Mouse (Mus musculus) C2C12 (cell line): ENCODE results near the gene Spen. TPM values are rescaled to one million over a fixed set of nuclear protein-coding genes. Genes with fewer than 3 reads are reported as not detected.
"Not testable (repeated sequence)": the region's sequence is repeated elsewhere in the genome, so short reads cannot be mapped to it uniquely, and the experiment has no call there.

ENCODE experiments used
- H3K27me3 ChIP-seq: one replicate; pipeline ENCODE4 v1.6.1; 2011; ENCODE audit not compliant: control insufficient read depth, insufficient read depth, insufficient read length
- H3K36me3 ChIP-seq: one replicate; pipeline ENCODE4 v1.6.1; 2011; ENCODE audit not compliant: control insufficient read depth, insufficient read depth
- H3K4me3 ChIP-seq: one replicate; pipeline ENCODE4 v1.5.1; 2011; ENCODE audit warnings: mild to moderate bottlenecking, control low read depth; ENCODE audit not compliant: poor library complexity, insufficient read depth, severe bottlenecking
- H3K79me2 ChIP-seq: one replicate; pipeline ENCODE4 v1.6.1; 2011; ENCODE audit not compliant: control insufficient read depth, insufficient read depth
- H3K79me3 ChIP-seq: one replicate; pipeline ENCODE4 v1.6.1; 2011; ENCODE audit warnings: low read depth, control low read depth
- H3ac ChIP-seq: one replicate; pipeline ENCODE3; 2011; ENCODE audit warnings: low read depth; ENCODE audit not compliant: control insufficient read depth, insufficient read length
- CEBPB ChIP-seq: IDR thresholded peaks from one replicate; pipeline ENCODE4 v1.6.1; 2011; ENCODE audit warnings: low read depth, mild to moderate bottlenecking, control low read depth, moderate library complexity
- CTCF ChIP-seq: IDR thresholded peaks from one replicate; pipeline ENCODE4 v1.5.1; 2011; ENCODE audit not compliant: control insufficient read depth, insufficient read depth, insufficient read length
- FOSL1 ChIP-seq: IDR thresholded peaks from one replicate; pipeline ENCODE4 v1.8.0; 2011; ENCODE audit warnings: mild to moderate bottlenecking, low read length; ENCODE audit not compliant: poor library complexity, insufficient read depth, severe bottlenecking
- MAX ChIP-seq: IDR thresholded peaks from one replicate; pipeline ENCODE4 v1.6.1; 2011; ENCODE audit warnings: mild to moderate bottlenecking, control low read depth
- MYOD1 ChIP-seq: IDR thresholded peaks from one replicate; pipeline ENCODE4 v1.6.1; 2011; ENCODE audit warnings: low read depth; ENCODE audit not compliant: control insufficient read depth, insufficient read length
- MYOG ChIP-seq: IDR thresholded peaks from one replicate; pipeline ENCODE4 v1.6.1; 2011; ENCODE audit not compliant: control insufficient read depth, insufficient read length; ENCODE audit errors: extremely low read depth
- USF1 ChIP-seq: IDR thresholded peaks from one replicate; pipeline ENCODE4 v1.6.1; 2011; ENCODE audit warnings: low read depth, mild to moderate bottlenecking, control low read depth, moderate library complexity
- polyA plus RNA-seq: library from polyadenylated mRNA; unstranded; fragments of >200 nt; fragmentation: generic; extraction: Trizol; gene quantifications from one replicate; pipeline ENCODE4 v1.2.1, GENCODE M21; 2012; ENCODE audit warnings: missing spikeins

The Spen gene
- polyA plus RNA-seq, 1 experiment: 12.1 TPM

GRCm38 (mm10) chr4:141570004-141570403 is 31.6 kb upstream of the Spen start:
- no peaks in the 10 kb centered on the region for H3K27me3 ChIP-seq
- H3K79me3 ChIP-seq: no peaks in the 10 kb centered on the region
- H3K36me3 ChIP-seq: no peaks in the 10 kb centered on the region
- no peaks in the 10 kb centered on the region for H3K79me2 ChIP-seq
- no peak for TF ChIP-seq MYOG
- TF ChIP-seq MAX: no peak
- no peak for TF ChIP-seq MYOD1
- peak; percentile 62 for TF ChIP-seq USF1
- no peak for TF ChIP-seq FOSL1
- no peak for TF ChIP-seq CEBPB
- H3ac ChIP-seq: no peak overlapping the region
- H3K4me3 ChIP-seq: no peak overlapping the region

DNA sequence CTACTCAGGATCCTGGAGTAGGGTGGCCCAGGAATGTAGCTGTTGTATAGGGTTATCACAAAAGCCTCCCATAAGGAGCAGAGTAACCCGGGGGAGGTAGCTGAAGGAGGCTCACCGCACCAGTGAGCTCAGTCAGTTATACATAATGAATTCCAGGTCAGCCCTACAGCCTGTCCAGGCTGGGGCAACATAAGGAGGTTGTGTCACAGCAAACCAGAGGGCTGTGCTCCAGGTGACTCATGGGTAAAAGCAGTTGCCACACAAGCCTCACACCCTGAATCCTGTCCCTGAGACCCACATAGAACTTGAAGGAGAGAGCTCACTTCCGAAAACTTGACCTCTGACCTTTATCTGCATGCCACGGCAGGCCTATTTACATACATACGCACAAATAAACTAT is 30.6 kb upstream of the Spen start:
- H3K79me3 ChIP-seq: no peaks in the 10 kb centered on the region
- TF ChIP-seq MYOG (no peak), FOSL1 (no peak), USF1 (no peak), CEBPB (peak; percentile 56), MAX (no peak)
- no peak overlapping the region for H3K4me3 ChIP-seq
- H3ac ChIP-seq: no peak overlapping the region
- no peaks in the 10 kb centered on the region for H3K27me3 ChIP-seq
- H3K79me2 ChIP-seq: no peaks in the 10 kb centered on the region
- no peaks in the 10 kb centered on the region for H3K36me3 ChIP-seq

DNA sequence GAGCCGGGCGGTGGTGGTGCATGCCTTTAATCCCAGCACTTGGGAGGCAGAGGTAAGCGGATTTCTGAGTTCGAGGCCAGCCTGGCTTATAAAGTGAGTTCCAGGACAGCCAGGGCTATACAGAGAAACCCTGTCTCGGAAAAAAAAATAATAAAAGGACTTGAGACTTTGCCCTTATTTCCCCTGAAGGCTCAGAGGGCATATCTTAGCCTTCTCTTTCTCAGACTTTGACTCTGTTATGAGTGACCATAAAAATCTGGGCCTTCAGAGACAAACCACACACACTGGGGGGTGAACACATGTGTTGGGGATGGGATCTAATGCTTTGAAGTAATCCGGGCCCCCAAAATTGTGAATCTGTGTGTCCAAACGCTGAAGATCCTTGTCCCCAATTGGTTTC is 28.8 kb upstream of the Spen start:
- not testable (repeated sequence) for H3K27me3 ChIP-seq, H3K4me3 ChIP-seq

GRCm38 (mm10) chr4:141566187-141566586 is 27.8 kb upstream of the Spen start:
- H3K79me2 ChIP-seq: no peaks in the 10 kb centered on the region
- H3K36me3 ChIP-seq: no peaks in the 10 kb centered on the region
- no peak for TF ChIP-seq MYOG
- no peak for TF ChIP-seq FOSL1
- no peak for TF ChIP-seq CEBPB
- no peak for TF ChIP-seq MAX
- no peak for TF ChIP-seq MYOD1
- TF ChIP-seq CTCF: no peak
- H3ac ChIP-seq: no peak overlapping the region
- no peaks in the 10 kb centered on the region for H3K79me3 ChIP-seq
- H3K4me3 ChIP-seq: no peak overlapping the region
- H3K27me3 ChIP-seq: no peaks in the 10 kb centered on the region

More for the DNA sequence above, 28.8 kb upstream of the Spen start:
- not testable (repeated sequence) for H3K79me2 ChIP-seq, H3K36me3 ChIP-seq, H3ac ChIP-seq, H3K79me3 ChIP-seq

- H3K36me3 ChIP-seq: no peaks in the 10 kb centered on the region
- H3K4me3 ChIP-seq: no peak overlapping the region
- no peaks in the 10 kb centered on the region for H3K79me2 ChIP-seq
- no peak overlapping the region for H3ac ChIP-seq
- H3K79me3 ChIP-seq: no peaks in the 10 kb centered on the region
- TF ChIP-seq CEBPB: no peak
- no peak for TF ChIP-seq MYOD1
- TF ChIP-seq USF1: no peak
- no peaks in the 10 kb centered on the region for H3K27me3 ChIP-seq
These were observed 26.9 kb upstream of the Spen start for GRCm38 (mm10) chr4:141565325-141565724.

DNA sequence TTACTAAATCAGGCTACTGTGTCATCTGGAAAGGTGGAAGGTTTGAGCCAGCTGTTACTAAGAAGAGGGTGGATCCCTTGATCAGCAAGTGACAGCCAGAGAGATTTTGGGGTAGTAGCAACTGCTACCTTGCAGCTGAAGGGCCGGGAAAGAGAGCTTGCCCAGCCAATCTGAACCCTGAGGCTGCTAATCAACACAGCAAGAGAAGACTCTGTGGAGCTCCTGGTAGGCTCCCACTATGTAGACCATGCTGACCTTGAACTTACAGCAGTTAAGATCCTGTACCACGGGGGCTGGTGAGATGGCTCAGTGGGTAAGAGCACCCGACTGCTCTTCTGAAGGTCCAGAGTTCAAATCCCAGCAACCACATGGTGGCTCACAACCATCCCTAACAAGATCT is 26.3 kb upstream of the Spen start:
- H3K36me3 ChIP-seq: no peaks in the 10 kb centered on the region
- H3K4me3 ChIP-seq: no peak overlapping the region
- TF ChIP-seq MYOD1 (no peak), CEBPB (no peak), MAX (no peak), USF1 (no peak), FOSL1 (no peak), CTCF (no peak), MYOG (no peak)
- no peak overlapping the region for H3ac ChIP-seq
- no peaks in the 10 kb centered on the region for H3K27me3 ChIP-seq
- H3K79me3 ChIP-seq: no peaks in the 10 kb centered on the region
- no peaks in the 10 kb centered on the region for H3K79me2 ChIP-seq

DNA sequence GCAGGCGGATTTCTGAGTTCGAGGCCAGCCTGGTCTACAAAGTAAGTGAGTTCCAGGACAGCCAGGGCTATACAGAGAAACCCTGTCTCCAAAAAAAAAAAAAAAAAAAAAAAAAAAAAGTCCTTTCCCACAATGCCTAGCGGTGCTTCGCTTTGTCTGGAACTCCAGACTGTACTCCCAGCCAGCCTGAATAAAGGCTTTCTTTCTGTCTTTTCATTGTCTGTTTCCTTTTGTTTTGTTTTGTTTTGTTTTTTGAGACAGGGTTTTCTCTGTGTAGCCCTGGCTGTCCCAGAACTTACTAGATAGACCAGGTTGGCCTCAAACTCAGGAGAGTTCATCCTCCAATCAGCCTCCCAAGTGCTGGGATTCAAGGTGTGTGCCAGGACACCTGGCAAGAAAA is 25.8 kb upstream of the Spen start:
- TF ChIP-seq MYOG (no peak), CTCF (no peak), USF1 (no peak), MAX (no peak), CEBPB (no peak), MYOD1 (no peak), FOSL1 (no peak)
- Histone ChIP-seq H3ac (no peak overlapping the region), H3K79me3 (no peaks in the 10 kb centered on the region), H3K79me2 (no peaks in the 10 kb centered on the region), H3K4me3 (no peak overlapping the region), H3K36me3 (no peaks in the 10 kb centered on the region), H3K27me3 (no peaks in the 10 kb centered on the region)
